Mouse (Mus musculus) adipocyte (in vitro differentiated cells): ENCODE measurements around the gene Nfia.

Experiments used
- DNase-seq: peaks from one replicate; pipeline ENCODE4 v3.0.0-alpha.2; 2016; ENCODE audit warnings: low spot score

Gene Nfia

DNA sequence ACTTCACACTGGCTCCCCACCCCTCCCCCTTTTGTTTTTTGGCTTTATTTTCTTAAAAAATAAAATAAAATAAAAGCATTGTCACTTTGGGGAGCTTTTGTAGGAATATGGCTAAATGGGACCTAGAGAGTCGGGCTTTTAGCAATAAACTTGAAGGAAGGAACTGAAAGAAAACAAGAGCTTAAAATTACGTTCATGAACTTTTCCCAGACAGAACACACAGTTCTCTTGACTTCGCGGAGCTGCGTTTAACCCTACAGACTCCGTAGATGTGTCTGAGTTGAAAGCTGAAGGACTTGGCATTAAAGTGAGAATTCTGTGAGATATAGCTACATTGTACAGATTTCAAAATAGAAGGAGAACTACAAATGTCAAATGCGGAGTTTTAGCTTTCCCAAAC lies 96.9 kb downstream of the Nfia start:
- no peak for DNase-seq

DNA sequence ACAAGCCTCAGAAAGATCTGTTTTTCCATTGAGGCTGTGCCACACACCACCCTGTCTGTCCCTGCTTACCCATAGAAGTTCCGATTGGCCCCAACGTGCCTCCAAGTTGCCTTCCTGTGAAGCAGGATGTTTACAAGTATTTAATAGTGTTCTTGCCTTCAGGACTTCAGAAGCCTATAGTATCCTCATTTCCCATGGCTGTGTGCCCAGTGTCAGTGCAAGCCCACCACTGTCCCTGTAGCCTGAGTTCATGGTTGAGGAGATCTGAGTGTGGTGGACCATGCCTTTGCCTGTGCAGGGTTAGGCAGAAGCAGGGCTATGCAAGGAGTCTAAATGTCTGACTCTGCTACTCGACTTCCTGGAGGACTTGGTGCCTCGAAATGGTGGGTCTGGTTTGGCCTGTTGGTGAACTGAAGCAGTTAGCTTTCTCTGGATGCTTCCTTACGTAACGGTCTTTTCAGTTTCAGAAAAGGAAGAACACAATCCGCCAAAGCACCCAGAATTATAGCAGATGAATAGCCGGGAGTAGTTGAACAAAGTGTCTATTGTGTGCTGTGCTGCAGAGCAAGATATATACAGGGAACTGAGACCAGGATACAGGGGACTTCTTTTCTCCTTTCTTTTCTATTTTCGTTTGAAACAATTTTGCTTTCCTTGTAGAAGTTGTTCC lies 99.4 kb downstream of the Nfia start:
- no peak for DNase-seq

DNA sequence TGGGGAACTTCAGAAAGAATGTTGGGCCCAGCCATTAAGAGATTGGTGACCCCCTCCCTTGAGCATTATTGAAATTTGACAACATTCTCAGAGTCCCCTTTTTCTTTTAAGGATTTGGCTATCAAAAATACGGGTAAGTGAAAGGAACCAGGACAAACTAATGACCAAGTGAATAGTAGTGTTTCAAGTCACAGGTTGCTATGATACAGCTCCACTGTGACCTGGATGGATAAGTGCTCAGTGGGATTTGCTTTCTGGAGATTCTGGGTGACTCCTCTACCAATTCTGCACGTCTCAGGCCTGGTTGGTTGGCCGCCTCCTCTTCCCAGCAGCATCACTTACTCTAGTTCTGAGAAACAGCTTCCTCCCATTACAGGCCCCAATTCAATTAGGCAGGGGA lies 102.4 kb downstream of the Nfia start:
- DNase-seq: no peak

DNA sequence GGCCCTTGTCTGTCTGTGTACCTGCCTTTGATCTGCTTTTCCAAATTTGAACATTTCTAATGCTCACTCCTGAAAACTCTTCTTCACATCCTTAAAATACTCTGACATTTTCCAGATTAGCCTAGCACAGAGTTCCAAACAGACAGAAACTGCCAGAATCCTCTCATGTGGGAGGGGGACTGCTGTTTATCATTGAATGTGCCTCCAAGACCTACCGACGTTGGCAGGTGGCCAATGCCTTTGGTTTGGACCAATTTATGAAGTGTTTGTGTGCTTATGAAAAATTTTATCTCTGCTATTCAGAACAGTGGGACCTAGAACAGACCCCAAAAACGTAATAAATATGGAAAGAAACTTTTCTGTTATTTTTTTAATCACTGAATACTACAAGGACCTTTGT lies 103.4 kb downstream of the Nfia start:
- DNase-seq: no peak

DNA sequence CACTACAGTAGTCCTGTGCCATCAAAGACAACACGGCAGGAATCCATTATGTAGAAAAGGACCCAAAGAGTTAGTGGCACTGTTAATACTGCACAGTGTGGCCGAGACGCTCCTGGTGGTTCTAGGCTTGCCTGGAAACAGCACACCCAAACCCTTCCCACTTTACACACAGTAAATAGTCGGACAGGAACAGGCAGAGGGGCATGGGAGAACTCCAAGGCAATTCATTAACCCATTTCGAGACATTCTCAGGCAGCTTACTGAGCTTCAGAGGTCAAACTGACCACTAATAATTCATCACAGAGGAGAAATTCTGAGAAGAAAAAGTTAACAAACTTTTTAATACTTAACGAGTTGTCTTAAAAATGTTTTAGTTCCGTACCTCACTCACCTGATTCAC lies 107.2 kb downstream of the Nfia start:
- no peak for DNase-seq

DNA sequence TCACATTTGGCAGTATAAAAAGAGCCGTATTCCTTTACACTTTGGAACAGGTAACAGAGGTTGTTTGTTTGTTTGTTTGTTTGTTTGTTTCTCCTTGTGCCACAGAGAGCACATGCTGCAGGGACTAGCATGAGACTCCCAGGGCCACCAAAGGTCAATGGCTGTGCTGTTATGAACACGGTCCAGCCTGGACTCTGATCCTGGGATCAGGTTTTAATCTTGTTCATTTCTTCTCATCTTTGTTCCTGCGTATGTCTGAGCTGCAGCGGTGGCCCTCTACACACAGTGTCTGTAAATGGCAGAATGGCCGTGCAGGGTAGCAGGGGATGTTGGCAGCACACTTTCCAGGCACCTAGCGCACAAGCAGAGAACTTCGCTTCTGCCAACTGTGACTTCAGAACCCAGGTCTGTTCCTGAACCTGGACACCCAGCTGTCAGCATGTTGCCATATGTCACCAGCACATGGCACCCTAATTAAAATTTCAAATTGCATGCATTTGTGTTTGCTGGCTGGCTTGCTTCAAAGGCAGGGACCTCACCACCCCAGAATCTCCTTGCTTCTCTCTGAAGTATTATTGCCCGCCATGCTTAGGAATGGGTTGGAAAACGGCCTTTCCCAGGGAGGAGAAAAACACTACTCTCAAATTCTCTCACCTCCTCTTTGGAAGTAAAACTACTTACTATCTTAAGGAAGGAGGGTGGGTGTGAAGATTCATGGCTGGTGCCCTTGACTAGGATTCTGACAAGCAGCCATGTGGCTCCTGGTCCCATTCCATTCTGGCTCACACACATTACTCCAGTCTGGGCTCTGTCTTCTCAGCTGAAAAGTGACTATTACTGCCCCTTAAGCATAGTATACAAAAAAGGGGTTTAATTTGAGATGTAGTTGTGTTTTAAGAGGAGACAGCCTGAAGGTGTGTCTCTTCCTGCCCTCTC lies 107.9 kb downstream of the Nfia start:
- no peak for DNase-seq

DNA sequence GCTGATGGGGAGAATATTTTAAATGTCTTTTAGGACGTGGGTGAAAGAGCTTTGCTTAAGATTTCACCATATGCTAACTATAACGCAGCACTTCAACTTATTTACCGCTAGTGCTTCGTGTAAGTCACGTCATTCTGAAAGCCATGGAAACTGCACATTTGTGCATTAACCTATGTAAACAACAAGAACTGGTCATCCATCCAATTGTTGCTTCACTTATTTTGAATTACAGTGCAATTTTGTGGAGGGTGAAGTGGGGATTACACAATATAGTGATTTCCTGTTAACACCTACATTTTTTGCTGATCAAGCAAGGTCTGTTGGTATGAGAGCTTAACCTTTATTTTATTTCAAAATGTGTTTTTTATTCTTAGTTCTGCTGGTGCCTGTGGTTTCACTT lies 113.0 kb downstream of the Nfia start:
- no peak for DNase-seq

DNA sequence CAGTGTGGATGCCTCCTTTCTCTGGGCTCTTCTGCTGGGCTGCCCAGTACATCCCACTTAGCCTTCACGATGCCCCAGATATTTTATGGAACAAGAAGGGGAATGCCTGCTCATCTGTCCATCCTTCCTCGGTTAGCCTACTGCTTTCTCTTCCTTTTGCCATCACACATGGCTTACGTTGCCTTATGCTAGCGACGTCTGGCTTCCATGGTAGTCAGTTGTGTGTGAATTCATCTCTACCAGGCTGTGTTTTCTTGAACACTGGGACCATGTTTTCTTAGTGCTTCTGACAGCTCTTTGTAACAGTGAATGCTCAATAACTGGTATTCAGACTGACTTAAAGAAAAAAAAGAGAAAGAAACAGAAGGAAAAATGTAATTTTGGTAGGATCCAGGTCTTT lies 113.7 kb downstream of the Nfia start:
- DNase-seq: no peak

DNA sequence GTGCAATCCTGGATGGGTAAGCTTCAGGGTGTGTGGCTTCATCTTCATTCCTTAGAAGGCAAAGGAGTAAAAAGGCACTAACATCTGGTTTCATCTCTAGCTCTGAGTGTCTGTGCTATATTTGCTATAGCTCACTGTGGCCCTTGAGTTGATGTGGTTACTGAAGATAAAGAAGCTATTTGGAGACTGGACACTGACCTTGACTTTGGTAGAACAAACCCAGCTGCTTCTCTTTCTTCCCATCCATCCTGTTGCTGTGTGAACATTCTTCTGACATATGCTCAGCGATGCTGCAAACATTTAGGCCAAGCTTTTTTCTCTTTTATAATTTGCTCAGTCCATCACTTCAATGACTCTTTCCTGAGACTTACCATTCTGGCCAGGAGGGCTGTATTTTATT lies 114.7 kb downstream of the Nfia start:
- DNase-seq: no peak

DNA sequence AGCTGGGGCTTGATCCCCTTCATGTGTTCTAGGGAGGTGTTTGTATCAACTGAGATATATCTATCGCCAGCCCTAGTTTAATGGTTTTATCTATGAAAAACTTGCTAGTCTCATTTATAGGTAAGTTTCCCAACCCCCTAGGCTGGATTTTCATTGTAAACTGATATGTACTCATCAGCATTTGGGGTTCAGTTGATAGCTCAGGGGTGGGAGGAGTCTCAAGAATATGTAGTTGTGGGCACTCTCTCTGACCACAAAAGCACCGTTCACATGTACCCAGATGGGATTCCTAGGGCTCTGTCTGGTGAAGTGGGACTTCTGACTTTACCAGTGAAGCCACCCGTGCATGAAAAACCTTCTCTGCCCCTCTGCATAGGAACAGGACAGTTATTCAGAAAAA lies 118.5 kb downstream of the Nfia start:
- no peak for DNase-seq

DNA sequence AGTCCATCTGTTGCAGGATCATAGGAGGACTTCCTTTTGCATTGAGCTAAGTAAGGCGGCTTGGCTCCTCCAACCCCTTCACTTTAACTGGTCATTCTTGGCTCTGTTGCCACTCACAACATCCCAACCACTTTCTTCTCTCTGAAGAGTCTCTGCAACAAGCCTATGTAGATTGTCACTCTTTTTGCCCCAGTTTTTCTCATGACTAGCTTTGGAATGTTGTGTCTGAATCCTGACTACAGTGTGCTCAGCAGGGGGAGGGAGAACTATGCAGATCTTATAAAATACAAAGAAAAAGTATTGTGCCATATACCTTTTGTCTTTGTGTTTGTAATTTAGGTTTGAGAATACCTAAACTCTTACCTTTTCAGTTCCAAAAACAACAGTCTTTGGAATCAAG lies 119.1 kb downstream of the Nfia start:
- DNase-seq: no peak

DNA sequence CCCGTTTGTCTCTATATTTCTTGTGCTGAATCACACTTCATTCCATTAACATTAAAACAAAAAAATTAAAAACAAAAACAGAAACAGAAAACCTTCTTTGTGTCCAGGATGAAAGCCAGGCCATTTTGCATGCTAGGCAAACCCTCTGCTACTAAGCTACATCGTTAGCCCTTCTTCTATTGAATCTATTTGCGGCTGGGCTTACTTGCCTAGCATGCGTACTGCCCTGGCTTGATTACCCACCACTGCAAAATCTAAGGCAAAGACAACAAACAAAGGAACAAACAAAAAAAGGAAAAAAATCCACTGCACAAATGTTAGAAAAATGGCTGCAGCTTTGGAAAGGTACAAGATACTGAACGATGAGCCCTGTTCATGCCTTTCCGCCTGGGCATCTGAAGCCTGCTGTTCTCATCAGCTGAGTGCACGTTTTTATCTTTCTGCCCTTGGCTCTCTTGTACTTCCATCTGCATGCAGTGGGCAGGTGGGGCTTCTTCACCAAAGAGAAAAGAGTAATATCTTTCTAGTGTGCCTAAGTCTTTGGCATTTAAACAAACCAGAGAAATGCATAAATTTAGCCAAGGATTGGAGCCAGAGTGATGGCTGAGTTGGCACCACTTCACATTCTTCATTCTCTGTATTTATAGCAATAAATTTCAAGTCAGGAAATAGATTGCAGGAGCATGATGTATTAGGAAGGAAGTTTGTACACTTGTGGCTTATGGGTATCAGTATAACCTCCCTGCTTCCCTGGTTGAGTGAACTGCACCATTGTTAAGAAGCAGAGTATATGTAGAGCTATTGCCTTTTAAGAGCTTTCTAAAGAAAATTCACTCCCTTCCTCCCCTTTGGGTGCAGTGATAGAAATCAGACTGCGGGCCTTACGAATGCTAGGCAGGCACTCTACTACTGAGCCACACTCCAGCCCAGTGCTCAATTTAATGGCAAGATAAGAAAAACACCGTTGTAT lies 121.7 kb downstream of the Nfia start:
- DNase-seq: no peak

DNA sequence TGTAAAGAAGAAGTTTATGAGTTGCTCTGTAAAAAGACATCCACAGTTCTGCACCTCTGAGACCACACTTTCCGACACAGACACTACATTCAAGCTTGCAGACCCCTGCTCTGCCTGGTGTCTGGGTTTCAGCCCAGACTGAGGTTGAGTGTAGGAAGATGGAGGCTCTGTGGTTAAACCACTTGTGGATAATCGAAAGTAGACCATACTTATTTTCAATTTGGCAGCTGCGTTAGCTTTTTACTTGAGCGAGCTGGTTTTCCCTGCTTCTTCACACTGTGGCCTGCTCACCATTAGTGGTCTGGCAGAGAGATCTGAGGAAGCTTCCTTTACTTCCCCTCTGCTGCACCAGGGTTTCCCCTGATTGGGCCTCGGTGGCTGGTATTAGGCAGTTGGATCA lies 123.4 kb downstream of the Nfia start:
- no peak for DNase-seq

DNA sequence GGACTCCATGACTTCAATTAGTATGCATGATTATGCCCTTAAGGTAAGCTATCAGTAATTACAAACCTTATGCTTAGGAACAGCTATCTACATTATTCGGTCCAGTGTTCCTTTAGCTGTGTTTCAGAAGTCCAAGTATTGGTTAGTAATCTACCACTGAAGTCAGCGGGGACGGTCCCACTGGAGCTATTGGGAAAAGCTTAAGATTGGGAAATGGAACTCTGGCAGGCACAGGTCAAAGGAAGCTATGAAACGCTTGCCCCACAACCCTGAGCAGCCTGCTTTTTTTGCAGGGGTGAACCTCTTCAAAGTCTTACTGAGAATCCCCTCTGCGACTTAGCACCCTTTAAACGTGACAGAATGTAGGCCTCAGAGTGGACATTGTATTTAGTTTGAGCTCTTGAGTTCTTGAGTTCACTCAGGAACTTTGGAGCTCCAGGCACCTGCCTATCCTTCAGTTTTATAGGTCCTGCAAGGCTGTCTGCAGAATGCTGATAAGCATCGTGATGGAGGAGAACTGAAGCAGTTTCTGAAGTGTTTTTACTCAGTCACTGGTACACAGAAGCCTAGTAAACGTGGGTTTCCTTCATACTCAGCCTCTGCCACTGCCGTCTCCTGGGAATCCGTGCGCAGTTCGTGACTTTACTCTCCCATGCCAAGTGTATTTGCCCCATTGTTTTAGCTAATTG lies 127.9 kb downstream of the Nfia start:
- peak; percentile 37 for DNase-seq

DNA sequence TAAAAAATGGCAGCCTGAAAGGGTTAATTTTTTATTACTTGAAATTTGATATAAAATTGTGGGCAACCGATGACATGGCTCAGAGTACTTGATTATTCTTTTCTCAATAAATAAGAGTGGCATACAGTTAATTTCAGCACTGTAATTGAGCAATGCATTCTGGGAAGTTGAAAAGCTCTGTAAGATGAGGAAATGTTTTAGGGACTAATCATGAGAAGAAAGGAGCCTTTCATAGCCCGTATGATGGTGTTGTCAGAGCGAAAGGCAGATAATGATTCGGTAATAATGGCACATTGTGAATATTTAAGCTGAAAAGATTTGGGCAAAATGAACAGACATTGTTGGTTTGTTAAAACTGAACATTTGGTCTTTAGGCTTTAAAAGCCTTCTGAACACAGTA lies 133.3 kb downstream of the Nfia start:
- DNase-seq: no peak

DNA sequence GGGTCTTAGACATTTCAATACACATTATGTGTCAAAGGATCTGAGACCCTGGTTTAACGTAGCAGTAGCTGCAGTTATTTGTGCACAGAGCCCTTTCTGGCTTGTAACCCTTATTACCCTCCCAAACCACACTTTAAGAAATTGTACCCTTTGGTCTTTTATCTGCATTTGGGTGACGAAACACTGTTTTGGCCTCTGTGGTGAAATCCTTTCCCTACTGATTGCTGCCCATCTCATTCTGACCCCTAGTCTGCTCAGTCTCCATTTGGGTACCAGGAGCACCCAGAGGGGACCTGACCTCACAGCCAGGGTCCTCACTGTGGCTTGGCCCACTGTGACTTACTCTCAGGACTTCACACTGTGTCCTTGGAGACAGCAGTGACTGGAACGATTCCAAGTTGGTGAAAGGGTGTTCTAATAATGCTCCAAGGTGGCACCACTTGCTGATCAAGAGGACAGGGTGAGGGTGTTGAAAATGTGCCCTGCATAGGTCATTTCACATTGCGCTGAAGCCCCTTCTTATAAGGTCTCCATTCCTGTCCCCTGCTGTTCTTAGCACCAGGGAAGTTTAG lies 136.1 kb downstream of the Nfia start:
- no peak for DNase-seq

DNA sequence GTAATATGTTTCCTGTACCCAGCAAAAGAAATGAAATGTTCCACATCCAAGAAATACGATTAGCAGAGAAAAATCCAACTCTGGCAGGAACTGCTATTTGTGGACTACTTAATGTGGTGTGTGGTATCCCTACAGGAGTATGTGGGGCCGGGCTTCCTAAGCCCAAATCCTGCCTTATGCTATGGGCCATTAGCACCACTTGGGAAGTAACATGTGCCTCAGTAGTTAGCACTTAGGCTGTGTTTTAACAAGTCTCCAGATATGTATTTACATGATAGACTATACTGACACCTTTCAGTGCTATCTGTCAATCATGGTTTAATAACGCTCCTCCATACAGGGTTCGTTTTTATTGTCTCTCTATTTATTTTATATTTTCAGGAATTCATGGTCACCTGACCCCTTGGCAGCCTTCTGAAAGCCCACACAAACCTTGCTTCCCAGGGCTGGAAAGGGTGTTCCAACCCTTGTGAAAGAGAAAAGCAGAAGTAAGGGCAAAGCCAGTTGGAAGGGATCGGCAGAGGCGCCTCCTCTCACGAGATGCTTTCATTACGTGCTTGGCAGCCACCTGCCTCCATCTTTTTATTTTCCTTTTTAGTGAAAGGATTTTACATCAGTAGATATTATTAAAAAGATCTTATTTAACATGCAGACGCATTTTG lies 137.7 kb downstream of the Nfia start:
- no peak for DNase-seq

DNA sequence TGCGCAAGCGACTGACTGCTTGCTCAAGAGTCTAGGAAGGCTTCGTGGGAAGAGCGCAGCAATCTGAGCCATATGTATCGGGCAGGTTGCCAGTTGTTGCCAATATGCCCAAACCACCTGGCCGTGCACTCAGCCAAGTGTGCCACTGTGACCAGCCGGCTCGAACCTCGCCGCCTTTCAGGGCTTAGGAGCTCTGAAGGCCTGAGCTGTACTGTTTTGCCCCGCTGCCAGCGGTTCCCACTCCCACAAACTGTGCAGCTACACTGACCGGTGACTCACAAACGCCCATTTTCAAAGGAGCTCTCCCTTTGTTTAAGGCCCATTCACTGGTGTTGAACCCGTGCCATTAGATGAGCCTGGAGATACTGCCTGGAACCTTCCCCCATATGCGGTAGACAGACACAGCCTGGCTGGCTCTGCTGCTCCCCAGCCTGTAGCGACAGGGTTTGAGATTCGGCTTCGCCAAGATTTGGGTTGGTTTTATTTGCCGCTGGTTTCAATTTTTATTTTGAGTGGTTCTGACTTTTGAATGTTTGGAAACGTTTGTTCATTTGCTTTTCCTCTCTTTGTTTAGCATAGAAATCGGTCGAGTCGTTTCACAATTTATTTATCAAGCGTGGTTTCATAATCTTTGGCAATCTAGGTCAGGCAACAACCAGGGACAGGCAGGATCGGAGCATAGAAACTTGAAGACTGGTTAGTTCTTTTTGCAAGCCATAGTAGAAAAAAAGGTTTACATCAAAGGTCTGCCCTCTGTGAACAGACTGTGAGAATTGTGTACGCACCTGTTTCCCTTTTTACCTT lies 138.4 kb downstream of the Nfia start:
- DNase-seq: peak; percentile 55

DNA sequence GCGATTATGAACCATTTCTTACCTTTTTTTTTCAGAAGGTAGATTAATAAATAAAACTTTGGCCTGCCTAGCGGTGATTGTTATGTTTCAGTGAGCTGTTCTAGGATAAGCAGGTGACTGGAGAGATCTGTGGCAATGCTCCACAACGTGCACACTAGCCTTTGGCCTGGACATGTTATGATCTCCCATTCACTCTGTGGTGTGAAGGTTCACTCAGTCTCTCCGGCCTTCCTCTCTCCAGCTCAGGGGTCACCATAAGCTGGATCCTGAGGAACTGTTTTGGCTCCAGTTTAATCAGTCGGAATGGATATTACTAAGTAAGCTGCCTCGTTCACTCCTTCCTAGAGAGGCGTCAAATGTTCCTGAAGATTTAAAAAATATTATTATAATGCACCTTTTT lies 139.2 kb downstream of the Nfia start:
- no peak for DNase-seq

DNA sequence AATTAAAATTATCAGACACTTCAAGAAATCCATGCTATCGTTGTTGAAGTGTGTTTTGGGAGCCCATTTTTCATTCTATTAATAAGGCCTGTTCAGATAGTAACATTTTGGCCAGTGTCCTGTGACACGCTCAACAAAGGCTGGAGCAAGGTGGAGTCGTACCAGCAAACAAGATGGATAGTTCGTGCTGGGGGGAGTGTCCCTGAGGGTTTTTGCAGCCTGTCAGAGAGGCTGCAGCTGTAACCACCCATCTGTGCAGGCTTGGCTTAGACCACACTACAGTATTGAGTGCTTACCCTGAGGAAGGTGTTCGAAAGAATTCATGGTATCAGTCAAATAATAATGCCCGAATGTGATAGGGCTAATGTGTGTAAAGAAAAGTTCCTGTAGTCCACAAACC lies 139.6 kb downstream of the Nfia start:
- DNase-seq: no peak
